Mouse (Mus musculus) retina, postnatal 1 day (tissue): ENCODE data around the gene Tmem101.

Experiments
- DNase-seq: peaks from one replicate; pipeline ENCODE4 v3.0.0-alpha.2; 2012

Gene Tmem101

DNA sequence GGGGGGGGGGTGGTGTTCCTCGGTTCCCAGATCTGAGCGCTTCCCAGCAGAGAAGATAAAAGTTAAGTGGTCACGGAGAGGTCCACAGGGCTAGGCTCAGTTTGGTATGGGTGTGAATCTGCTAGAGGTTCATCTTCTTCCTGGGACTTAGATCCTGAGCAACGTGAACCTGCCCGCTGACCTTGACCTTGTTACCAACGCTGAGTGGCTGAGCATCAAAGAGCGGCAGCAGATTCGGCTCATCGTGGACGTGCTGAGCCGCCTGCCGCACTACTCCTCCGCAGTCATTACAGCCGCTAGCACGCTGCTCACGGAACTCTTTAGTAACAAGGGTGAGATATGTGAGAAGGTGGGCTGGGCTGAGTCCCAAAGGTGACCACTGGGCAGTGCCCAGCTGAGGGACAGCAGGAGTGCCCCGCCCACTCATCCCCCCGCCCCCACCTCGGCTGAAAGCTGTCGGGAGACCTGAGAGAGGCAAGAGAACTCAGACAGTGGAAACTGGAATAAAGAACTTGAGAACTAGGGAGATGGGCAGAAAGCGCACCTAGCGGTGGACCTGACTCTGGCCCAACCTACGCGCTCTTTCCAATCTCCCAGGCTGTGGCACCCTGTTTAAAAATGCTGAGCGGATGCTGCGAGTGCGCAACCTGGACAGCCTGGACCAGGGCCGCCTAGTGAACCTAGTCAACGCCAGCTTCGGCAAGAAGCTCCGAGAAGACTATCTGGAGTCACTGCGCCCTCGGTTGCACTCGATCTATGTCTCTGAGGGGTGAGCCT lies 8.8 kb downstream of the Tmem101 start:
- DNase-seq, result no peak

DNA sequence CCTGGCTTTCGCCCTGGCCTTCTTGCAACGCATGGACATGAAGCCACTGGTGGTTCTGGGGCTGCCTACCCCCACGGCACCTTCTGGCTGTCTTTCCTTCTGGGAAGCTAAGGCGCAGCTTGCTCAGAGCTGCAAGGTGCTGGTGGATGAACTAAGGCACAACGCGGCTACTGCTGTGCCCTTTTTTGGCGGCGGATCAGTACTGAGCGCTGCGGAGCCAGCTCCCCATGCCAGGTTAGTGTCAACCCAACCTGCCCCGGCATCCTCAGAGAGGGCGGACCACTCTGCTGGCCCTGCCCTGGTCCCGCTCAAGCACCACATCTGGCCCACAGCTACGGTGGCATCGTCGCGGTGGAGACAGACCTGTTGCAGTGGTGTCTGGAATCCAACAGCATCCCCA lies 9.7 kb downstream of the Tmem101 start:
- no peak for DNase-seq

GRCm38 (mm10) chr11:102146005-102146404 lies 10.2 kb downstream of the Tmem101 start:
- DNase-seq, result peak; percentile 38

DNA sequence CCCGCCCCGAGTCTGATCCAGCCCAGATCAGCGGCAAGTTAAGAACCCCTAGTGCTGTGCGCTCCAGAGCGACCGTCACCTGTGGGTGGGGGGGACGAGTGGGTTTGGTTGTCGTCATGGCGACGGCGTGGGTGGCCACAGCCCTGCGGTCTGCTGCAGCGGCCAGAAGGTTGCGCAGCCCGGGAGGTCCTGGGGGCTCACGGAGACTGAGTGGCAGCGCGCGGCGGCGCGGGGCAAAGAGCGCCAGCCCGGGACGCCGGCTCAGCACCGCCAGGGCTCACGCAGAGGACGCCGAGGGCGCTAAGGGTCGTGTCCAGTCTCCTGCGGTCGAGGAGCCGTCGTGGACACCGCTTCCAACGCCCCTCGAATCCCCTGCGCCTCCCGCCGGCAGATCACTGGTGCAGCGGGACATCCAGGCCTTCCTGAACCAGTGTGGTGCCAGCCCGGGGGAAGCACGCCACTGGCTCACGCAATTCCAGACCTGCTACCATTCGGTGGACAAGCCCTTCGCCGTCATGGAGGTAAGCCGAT lies 10.7 kb downstream of the Tmem101 start, which contains the start of gene Nags:
Nags (plus strand) TSS at position 43 of the 531 bp plus-strand sequence.
- peak; percentile 74 for DNase-seq

DNA sequence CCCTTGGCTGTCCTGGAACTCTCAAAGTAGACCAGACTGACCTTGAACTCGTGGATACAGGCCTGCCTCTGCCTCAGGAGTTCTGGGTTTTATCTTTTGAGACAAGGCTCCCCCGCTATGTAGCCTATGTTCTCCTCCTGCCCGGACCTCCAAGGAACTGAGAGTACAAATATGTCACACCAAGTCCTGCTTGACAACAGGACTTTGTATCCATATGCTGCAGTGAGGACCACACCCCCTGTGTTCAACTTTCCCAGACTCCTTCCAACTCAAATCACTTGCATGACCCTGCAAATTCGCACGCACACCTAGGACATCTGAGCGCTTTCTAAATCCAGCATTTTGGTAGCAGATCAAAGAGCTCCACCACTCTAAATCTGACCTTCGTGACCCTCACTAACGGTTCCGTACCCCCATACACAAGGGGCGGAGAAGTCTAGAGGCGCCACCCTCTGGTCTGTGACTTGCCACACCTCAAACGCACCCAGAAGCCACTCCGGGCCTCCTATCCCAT lies 11.2 kb downstream of the Tmem101 start:
- no peak for DNase-seq

- DNase-seq, result no peak
These were observed 13.8 kb downstream of the Tmem101 start for GRCm38 (mm10) chr11:102142355-102142754.

DNA sequence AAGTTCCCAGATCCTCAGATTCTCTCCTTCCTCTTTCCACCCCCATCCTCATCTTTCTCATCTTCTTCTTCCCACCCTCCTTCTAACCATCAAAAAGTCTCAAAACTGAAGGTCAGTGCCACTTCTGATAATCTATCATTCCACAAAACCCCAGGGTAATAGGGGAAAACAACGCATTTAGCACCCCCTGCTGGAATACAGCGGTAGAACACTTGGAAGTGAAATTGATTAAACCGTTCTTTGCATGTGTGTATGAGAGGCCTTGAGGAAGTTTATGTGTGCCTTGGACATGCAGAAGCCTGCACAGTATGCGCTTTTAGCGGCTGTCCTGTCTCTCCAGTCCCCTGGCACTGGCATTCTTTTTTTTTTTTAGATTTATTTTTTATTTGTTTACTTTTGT lies 15.7 kb downstream of the Tmem101 start:
- DNase-seq, result peak; percentile 84

DNA sequence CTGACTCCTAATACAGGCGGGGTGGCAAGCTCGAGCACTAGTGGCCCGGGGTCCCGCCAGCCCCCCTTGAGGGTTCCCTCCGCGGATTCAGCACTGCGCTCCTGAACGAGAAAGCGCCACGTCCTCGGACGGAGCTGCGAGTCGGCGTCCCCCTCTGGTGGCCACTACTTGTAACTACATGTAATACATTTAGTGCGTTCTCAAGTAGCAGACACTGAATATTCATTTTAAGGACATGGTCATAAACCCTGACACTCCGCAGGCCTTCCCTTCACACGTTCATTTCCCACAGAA lies 17.8 kb downstream of the Tmem101 start:
- DNase-seq, result peak; percentile 86

DNA sequence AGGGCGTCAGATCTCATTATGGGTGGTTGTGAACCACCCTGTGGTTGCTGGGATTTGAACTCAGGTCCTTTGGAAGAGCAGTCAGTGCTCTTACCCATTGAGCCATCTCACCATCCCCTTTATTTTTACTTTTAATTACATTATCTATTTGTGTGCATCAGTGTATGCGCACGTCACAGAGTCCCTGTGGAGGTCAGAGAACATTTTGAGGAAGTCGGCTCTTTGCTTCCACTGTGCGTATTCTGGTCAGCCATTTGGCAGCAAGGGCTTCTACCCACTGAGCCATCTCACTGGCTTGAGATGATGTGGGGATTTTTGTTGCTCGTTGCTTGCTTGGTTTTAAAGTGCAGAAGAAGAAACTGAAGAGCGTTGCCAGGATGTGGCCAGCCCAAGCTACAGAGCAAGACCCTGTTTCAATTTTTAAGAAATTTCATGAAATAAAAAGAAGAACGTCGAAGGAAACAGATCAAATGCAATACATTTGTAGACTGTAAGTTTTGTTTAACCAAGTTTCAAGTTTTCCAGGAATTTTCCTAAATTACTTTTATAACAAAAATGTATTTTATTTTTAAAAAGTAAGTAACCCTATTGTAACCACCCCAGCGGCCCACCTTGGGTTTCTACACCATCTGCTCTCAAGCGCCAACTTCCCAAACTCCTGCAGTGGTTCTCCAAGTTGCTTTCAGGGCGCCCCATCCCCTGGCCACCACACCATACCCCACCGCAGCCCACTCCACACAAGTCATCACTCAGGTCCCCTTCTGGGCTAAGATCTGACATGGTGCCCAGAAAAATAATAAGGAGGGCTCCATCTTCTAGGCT lies 18.4 kb downstream of the Tmem101 start:
- DNase-seq, result no peak

DNA sequence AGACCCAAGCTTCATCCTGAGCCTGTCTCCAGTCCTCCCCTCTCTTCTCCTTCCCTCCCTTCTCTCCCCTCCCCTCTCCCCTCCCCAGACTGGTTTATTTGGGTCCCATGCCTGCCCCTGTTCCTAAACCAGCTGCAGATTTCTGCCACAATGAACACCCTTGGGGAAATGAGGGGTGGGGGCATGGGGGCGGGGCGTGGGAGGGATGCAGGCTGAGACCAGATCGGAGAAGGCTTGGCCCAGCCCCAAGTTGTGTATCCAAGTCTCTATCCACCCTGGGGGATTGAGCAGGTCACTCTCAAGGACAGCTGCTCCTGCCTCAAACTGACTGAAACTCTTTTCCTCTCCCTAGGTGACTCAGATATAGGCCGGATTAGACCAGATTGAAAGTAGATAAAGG lies 21.7 kb downstream of the Tmem101 start:
- peak; percentile 70 for DNase-seq

DNA sequence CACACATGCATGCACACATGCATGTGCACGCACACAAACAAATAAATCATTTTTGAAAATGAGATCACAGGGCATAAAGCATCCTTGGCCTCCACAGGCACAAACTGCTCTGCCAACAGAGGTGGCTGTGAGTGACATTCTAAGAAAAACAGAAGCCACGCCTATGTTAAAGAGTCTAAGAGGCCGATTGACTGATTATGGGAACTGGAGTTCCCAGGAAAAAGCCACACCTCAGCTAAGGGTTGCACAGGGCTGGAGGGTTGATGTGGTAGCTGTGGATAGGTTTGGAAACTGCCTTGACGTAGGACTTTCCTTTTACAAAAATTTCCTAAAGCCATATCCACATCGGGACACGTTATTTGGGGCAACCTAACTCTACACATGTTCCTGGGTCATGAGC lies 38.8 kb downstream of the Tmem101 start:
- no peak for DNase-seq

DNA sequence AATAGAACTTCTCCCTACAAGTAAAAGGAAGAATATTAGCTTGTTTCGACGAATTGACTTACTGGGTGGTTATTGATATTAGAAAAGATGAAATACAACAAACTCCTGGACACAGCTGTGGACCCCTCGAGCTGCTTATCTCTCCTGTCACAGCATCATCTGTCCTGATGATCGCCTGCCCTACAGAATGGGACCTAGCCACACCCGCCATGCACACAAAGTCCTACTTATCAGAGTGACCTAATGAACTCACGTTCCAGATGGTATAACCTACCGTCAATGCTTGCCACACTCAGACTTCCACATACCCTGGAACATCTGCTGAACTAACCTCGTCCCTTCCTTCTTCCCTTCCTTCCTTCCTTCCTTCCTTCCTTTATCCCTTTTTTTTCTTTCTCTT lies 40.0 kb downstream of the Tmem101 start:
- DNase-seq, result no peak

DNA sequence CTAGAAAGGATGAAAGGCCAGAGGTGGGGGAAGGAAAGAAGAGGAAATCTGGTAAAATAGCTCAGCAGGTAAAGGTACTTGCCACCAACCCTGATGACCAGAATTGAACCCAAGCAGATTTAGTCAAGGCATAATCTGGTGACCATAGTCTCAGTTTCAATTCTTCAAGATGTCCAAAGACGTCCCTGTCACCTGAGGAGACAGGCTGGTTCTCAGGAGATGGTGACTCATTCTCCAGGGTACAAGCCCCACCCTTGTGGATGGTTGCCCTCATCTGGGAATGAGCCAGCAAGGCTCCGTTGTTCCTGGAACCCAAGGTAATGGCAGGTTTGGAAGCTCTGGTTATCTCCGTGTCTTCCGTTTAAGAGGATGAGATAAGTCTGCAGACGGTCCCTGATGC lies 44.6 kb downstream of the Tmem101 start:
- DNase-seq, result no peak

- DNase-seq, result no peak
These were observed 48.5 kb downstream of the Tmem101 start, which contains the start of gene Pyy for GRCm38 (mm10) chr11:102107732-102108131. Gene Pyy (minus strand): TSS chr11:102107832.

DNA sequence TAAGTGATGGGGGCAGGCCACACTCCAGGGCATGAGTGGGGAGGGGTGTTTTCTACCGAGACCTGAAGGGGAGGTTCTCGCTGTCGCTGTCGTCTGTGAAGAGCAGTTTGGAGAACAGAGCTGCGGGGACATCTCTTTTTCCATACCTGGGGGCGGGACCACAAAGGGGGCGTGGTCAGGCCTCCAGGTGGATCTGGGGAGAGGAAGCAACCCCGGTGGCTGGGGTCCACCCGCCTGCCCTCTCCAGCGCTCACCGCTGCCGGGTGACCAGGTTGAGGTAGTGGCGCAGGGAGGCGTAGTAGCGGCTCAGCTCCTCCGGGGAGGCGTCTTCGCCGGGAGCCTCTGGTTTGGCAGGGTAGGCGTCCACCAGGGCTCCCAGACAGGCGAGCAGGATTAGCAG lies 49.3 kb downstream of the Tmem101 start:
- DNase-seq, result no peak
